Mouse (Mus musculus) adrenal gland, adult 18-20 months (tissue): ENCODE data around the gene Ltf. TPM values are rescaled to one million over a fixed set of nuclear protein-coding genes. Genes with fewer than 3 reads are reported as not detected.

Source experiments
- DNase-seq, 2 experiments: peaks; one replicate each; pipeline ENCODE4 v3.0.0; 2021 to 2022; ENCODE audit warnings: low spot score in 2 of 2
- total RNA-seq, 2 experiments: library from RNA; stranded (reverse); gene quantifications; 1 replicate in 1 of 2; 2 replicates in 1 of 2; pipeline ENCODE4 v1.2.3; 2021

Ltf gene
- total RNA-seq, 2 experiments from 2014 or later: 1.2 to 1.7 TPM

- DNase-seq: no peak
These were observed 14.6 kb downstream of the Ltf start for GRCm38 (mm10) chr9:111033717-111034116.

GRCm38 (mm10) chr9:111039966-111040365, 20.9 kb downstream of the Ltf start:
- DNase-seq: peak; percentile 29 to 46

- DNase-seq: no peak
These were observed 23.2 kb downstream of the Ltf start for GRCm38 (mm10) chr9:111042266-111042665.

DNA sequence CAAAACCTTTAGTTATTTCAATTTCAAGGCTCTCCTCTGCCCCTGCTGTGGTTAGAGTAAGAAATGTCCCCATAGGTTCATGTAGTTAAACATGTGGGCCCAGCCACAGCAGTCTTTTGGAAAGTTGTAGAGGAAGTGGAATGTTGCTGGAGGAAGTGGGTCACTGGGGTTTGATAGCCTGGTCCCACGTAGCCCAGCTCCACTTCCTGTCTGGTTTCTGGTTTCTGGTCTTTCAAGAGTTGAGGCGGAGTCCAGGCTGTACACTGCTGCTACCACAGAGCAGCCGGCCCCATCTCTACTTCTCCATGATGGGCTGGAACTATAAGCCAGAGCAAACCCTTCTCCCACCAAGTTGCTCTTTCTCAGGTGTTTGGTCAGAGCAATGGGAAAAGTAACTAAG, 27.2 kb downstream of the Ltf start:
- no peak for DNase-seq

GRCm38 (mm10) chr9:111047266-111047665, 28.2 kb downstream of the Ltf start:
- DNase-seq: no peak

- DNase-seq: no peak
These were observed 29.4 kb downstream of the Ltf start for GRCm38 (mm10) chr9:111048452-111048851.

DNA sequence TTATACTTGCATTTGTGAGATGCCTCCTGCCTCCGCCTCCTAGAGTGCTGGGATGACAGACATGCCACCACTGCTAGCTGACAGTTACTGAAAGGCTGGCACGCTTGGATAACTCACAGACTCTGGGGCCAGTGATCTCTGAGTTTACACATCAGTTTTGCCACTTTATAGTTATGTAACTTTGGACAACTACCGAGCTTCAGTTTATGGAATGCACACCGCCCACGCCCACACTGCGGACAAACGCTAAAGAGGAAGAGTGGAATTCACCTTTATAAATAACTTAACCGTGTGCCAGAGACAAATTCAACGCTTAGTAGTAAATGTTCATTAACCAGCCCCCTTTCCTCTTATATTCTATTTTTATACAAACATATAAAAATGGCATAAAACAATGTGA, 35.9 kb downstream of the Ltf start:
- DNase-seq: no peak

- DNase-seq: no peak
These were observed 36.9 kb downstream of the Ltf start for GRCm38 (mm10) chr9:111055800-111056518.

DNA sequence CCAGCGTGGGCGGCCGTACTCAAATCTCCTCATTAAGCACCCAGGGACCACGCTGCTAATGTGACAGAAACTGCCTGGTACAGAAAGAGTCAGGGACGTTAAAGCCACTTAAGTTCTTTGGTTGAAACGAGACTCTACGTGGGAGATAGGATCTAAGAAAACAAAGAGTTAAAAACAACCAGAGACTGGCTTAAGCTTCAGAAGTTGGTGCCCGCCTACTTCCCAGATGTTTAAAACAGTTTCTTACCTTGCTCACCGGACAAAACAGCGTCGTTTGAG, 37.4 kb downstream of the Ltf start:
- no peak for DNase-seq

GRCm38 (mm10) chr9:111056798-111057543, 37.9 kb downstream of the Ltf start, which contains the start of gene Ccrl2:
Gene Ccrl2 (minus strand): TSS chr9:111057519.
- peak; percentile 47 to 54 for DNase-seq

DNA sequence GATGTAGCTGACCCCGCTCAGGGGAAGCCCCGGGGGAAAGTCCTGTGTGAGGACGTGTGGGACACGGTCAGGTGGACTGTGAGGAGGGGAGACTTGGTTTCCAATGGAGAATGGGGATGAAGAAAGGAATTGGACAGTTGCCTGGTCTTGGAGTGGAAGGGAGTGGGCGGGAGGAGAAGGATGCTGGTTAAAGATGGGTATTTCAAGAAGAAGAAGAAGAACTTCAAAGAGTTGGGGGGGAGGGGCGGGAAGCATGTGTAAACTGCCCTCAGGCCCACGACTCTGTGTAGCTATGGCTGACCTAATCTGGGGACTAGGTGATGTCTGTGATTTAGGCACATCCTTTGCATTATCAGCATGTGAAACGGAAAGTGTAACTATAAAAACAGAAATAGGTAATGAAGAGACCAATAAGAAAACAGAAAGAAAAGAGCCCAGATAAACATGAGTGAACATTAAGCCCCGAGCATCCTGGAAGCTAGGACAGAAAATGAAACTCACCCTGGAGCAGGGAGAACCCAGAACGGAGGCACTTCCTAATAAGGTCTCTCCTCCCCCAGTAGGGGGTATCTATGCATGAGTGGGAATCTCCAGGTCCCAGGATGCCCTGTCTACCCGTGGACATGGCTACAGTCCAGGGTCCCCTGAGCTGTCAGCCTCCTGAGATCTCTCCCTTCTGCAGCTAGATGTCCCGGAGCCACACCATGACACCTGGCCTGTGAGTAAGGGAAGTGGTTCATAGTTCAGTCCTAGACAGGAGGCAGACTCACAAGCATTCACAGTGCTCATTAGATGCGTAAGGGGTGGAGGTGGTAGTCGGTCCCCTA, 38.7 kb downstream of the Ltf start:
- DNase-seq: no peak

DNA sequence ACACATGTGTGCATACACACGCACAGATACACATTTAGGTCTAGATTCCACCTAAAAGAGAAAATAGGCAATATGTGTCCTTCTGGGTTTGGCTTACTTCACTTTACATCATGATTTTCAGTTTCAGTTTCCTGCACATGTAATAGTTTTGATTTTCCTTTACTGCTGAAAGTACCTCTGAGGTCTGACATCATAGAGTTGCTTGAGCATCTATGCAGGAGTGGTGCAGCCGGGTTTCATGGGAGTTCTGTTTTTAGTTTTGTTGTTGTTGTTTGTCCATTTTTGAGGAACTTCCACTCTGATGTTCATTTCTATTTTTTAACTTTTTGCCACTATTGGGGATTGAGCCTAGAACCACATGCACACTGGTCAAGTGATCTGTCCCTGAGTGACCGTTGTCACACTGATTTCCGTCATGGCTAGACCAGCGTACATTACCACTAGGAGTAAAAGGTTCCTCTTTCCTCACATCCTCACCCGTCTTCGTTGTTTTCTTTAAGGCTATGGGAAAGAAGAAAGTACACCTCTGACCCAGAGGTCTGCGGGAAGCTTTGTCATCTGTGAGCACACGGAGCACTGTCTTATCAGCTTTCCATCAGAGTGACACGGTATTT, 40.0 kb downstream of the Ltf start:
- no peak for DNase-seq

- DNase-seq: no peak
These were observed 43.8 kb downstream of the Ltf start for GRCm38 (mm10) chr9:111062840-111063239.

GRCm38 (mm10) chr9:111067052-111067451, 48.0 kb downstream of the Ltf start:
- no peak for DNase-seq

DNA sequence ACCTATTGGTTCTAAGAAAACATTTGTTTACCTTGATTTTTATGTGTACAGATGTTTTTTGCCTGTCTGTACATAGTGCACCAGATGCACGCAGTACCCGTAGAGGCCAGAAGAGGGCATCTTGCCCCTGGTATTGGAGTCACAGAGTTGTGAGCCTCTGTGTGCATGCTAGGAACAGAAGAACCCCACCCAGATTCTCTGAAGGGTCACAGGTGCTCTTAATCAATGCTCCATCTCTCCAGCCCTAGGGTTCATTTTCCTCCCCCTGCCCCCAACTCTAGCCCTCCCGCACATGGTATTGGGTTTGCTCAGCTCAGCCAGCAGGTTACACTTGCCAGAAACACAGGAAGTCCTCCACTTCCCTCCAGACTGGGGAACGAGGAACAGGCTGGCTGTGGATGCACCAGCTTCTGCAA, 51.5 kb downstream of the Ltf start:
- DNase-seq: peak; percentile 48 to 64

DNA sequence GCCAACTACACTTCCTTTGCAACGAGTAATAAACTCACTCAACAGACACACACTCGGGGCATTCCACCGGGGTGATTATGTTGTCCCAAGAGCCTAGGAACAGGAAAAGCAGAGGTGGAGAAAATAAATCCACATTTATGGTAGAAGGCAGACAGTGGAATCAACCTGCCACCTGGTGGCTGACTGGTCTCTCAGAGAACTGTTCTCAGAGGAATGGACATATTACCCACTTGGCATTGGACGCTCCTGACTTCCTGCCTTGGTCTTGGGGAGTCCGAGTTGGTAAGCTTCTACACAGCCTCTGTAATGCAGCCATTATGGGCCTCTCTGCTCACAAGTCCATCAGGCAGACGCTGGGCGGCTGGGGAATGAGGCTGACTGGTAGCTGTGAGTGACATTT, 53.1 kb downstream of the Ltf start:
- DNase-seq: peak; percentile 39 to 53

DNA sequence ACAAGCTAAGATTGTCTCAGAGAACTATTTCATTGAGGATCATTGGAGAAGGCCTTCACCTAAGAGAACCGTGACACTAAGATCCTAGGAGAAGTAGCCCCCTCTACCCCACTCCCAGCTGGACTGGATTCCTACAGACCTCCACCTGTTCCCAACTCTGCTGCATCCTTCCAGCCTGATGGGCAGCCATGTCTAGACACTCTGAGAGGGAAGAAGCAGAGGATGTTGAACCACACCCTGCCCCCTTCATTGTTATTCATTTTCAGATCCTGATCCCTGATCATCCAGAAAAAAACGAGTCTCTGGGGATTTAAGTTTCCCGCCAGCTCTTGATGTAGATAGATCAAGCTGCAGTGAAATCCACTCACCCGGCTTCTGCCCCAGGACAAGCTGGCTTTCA, 53.9 kb downstream of the Ltf start:
- DNase-seq: no peak

GRCm38 (mm10) chr9:111077745-111078144, 58.7 kb downstream of the Ltf start:
- DNase-seq: no peak

- DNase-seq: no peak
These were observed 61.7 kb downstream of the Ltf start for GRCm38 (mm10) chr9:111080801-111081200.

DNA sequence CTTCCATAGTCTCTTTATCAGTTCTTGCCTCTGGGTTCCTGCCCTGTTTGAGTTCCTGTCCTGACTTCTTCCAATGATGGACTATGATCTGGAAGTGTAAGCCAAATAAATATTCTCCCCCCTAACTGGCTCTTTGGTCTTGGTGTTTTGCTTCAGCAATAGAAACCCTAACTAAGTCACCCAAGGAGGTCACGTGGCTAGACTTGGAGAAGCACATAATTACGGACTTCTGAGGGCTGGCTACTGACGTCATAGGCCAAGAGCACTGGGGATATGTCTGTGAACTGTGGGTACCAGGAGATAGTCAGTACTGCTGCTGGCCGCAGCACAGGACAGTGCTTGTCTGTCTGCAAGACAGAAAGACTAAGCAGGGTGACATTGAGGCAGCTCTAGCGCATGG, 62.7 kb downstream of the Ltf start:
- DNase-seq: no peak

DNA sequence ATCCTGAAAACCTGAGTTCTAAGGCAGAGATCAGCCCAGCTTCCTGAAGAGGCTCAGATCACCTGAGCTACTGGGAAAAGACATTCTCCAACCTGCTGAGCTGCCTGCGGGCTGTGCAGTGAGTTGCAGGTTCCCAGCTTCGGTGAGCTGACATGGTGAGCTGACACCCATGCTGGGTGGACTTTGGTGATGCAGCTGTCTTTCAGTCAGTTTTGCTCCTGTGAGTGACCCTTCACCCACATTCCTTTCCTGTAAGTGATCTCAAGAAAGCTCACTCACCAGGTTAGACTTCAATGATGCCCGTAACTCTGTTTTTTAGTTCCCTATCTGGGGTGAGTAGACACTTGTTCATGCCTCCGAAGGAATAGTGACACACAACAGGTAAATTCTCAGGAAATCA, 66.3 kb downstream of the Ltf start:
- DNase-seq: no peak

DNA sequence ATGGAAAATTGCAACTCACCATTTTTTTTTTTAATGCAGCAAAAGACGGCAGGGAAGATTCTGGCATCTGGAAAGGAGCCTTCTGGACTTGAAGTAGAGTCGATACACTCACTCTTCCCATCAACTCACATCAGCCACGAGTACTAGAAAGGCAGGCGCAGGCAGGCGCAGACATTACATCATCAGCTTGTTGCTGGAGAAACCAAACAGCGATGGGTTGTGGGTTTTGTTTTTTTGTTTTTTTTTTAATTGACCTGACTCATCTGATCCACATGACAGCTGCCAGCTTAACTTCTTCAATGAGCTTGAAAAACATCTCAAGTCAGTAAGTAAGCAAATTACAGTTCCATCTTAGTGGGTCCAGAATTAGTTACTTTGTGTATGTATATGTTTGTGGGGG, 67.1 kb downstream of the Ltf start:
- no peak for DNase-seq
